Mouse (Mus musculus): Measurements from ENCODE around the gene Grn. TPM values are rescaled to one million over a fixed set of nuclear protein-coding genes. Genes with fewer than 3 reads are reported as not detected.

Gene Grn
- polyA plus RNA-seq, 1 experiment from 2014 or later = 121 TPM

- DNase-seq (ENCODE audit: low spot score) (peak; percentile 93), ATAC-seq (ENCODE audit: low read depth) (no peak; the same call in 1 of the 2 replicates)
- Histone ChIP-seq H3K36me3 (ENCODE audit: control insufficient read depth, insufficient read depth, low read length) (peaks cover 62% of the 10 kb centered on the region), H3K27ac (replicated peaks; ENCODE audit: low read depth, low read length) (no peak overlapping the region), H3K9ac (ENCODE audit: low read depth, low read length) (no peak overlapping the region), H3K27me3 (replicated peaks; ENCODE audit: control insufficient read depth, insufficient read depth, low read length) (no peaks in the 10 kb centered on the region), H3K4me1 (ENCODE audit: control insufficient read depth, insufficient read depth, low read length) (peaks cover 16% of the 10 kb centered on the region), H3K4me2 (ENCODE audit: low read depth, low read length) (no peak overlapping the region), H3K4me3 (ENCODE audit: low read depth, low read length) (no peak overlapping the region), H3K9me3 (ENCODE audit: control insufficient read depth, low read length) (no peaks in the 10 kb centered on the region)
- 7% methylated on average over 7 of the region's 7 CpGs for WGBS
These were observed 4.3 kb downstream of the Grn start for GRCm38 (mm10) chr11:102434406-102434805.

GRCm38 (mm10) chr11:102434816-102435705 is 4.9 kb downstream of the Grn start:
- H3K27ac ChIP-seq (replicated peaks; ENCODE audit: low read depth, low read length) = no peak overlapping the region
- no peak for ATAC-seq (ENCODE audit: low read depth)
- DNase-seq (ENCODE audit: low spot score) = no peak
- 89% methylated on average over 11 of the region's 11 CpGs for WGBS
- no peaks in the 10 kb centered on the region for H3K27me3 ChIP-seq (replicated peaks; ENCODE audit: control insufficient read depth, insufficient read depth, low read length)
- H3K4me2 ChIP-seq (ENCODE audit: low read depth, low read length) = no peak overlapping the region
- H3K4me1 ChIP-seq (ENCODE audit: control insufficient read depth, insufficient read depth, low read length) = peaks cover 13% of the 10 kb centered on the region
- no peak overlapping the region for H3K9ac ChIP-seq (ENCODE audit: low read depth, low read length)
- H3K36me3 ChIP-seq (ENCODE audit: control insufficient read depth, insufficient read depth, low read length) = peaks cover 68% of the 10 kb centered on the region
- no peak overlapping the region for H3K4me3 ChIP-seq (ENCODE audit: low read depth, low read length)
- H3K9me3 ChIP-seq (ENCODE audit: control insufficient read depth, low read length) = no peaks in the 10 kb centered on the region

GRCm38 (mm10) chr11:102435754-102436470 is 5.8 kb downstream of the Grn start:
- Histone ChIP-seq H3K4me2 (ENCODE audit: low read depth, low read length) (no peak overlapping the region), H3K27ac (replicated peaks; ENCODE audit: low read depth, low read length) (no peak overlapping the region), H3K4me3 (ENCODE audit: low read depth, low read length) (no peak overlapping the region), H3K9me3 (ENCODE audit: control insufficient read depth, low read length) (no peaks in the 10 kb centered on the region), H3K4me1 (ENCODE audit: control insufficient read depth, insufficient read depth, low read length) (peaks cover 13% of the 10 kb centered on the region), H3K36me3 (ENCODE audit: control insufficient read depth, insufficient read depth, low read length) (peaks cover 75% of the 10 kb centered on the region), H3K9ac (ENCODE audit: low read depth, low read length) (no peak overlapping the region), H3K27me3 (replicated peaks; ENCODE audit: control insufficient read depth, insufficient read depth, low read length) (no peaks in the 10 kb centered on the region)
- DNase-seq (ENCODE audit: low spot score) = no peak
- no peak for ATAC-seq (ENCODE audit: low read depth)
- WGBS = 89% methylated on average over 18 of the region's 18 CpGs

DNA sequence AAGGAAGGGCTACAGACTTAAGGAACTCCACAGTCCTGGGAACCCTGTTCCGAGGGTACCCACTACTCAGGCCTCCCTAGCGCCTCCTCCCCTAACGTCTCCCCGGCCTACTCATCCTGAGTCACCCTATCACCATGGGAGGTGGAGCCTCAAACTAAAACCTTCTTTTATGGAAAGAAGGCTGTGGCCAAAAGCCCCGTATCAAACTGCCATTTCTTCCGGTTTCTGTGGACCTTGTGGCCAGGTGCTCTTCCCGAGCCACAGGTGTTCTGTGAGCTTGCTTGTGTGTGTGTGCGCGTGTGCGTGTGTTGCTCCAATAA is 6.3 kb downstream of the Grn start:
- ATAC-seq (ENCODE audit: low read depth) (no peak), DNase-seq (ENCODE audit: low spot score) (no peak)
- Histone ChIP-seq H3K4me3 (ENCODE audit: low read depth, low read length) (no peak overlapping the region), H3K9me3 (ENCODE audit: control insufficient read depth, low read length) (no peaks in the 10 kb centered on the region), H3K27me3 (replicated peaks; ENCODE audit: control insufficient read depth, insufficient read depth, low read length) (no peaks in the 10 kb centered on the region), H3K4me1 (ENCODE audit: control insufficient read depth, insufficient read depth, low read length) (peaks cover 13% of the 10 kb centered on the region), H3K4me2 (ENCODE audit: low read depth, low read length) (no peak overlapping the region), H3K27ac (replicated peaks; ENCODE audit: low read depth, low read length) (no peak overlapping the region), H3K36me3 (ENCODE audit: control insufficient read depth, insufficient read depth, low read length) (peaks cover 80% of the 10 kb centered on the region), H3K9ac (ENCODE audit: low read depth, low read length) (no peak overlapping the region)
- WGBS = 77% methylated on average over 10 of the region's 10 CpGs

DNA sequence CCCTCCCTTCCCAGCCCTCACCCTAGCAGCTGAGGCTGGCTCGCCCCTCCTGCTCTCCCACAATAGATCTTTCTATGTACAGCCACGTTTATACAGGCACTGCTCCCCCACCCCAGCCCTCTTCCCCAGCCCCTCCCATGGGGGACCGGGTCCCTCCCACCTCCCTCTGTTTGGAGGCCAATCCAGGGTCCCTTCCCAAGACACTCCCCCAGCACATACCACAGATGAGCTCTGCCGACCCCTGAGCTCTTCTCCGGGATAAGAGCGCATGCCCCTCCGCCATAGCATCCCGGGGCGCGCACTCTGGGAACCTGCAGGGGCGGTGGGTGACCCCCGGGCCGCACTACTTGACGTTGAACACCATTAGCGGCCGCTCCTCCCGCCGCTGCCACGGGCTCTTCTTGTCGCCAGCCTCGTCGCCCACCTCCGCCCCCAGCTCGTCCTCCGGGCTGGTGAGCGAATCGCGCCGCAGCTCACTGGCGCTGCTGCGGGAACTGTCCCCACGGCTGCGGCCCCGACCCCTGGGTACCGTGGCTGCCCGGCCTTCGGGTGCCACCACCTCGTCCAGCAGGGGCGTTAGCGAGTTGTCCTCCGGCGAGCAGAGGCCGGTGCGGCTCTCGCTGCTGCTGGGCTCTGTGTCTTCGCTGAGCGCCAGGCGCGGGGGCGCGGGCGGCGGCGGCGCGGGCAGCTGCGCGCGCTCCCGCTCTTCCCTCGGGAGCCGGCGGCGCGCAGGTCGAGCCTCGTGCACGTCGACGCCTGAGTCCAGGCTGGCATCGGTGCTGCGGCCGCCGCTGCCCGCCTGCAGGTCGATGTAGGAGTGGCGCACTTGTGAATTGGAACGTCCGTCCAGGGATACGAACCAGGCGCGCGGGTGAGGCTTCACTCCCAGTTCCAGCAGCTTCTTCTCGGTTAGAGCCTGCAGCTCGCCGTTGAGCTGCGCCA is 7.3 kb downstream of the Grn start:
- no peaks in the 10 kb centered on the region for H3K27me3 ChIP-seq (replicated peaks; ENCODE audit: control insufficient read depth, insufficient read depth, low read length)
- peaks cover 90% of the 10 kb centered on the region for H3K36me3 ChIP-seq (ENCODE audit: control insufficient read depth, insufficient read depth, low read length)
- H3K4me1 ChIP-seq (ENCODE audit: control insufficient read depth, insufficient read depth, low read length) = peaks cover 13% of the 10 kb centered on the region
- 5% methylated on average over 52 of the region's 87 CpGs for WGBS
- 0 out of 2 replicates have a peak overlapping the region, but pooled peaks have one; percentile 28 for H3K27ac ChIP-seq (replicated peaks; ENCODE audit: low read depth, low read length)
- H3K9me3 ChIP-seq (ENCODE audit: control insufficient read depth, low read length) = no peaks in the 10 kb centered on the region
- peak overlapping the region; percentile 84 for H3K4me2 ChIP-seq (ENCODE audit: low read depth, low read length)
- ATAC-seq (ENCODE audit: low read depth) = peak; percentile 26; the same call in 1 of the 2 replicates
- peak overlapping the region; percentile 61 for H3K9ac ChIP-seq (ENCODE audit: low read depth, low read length)
- peak overlapping the region; percentile 42 for H3K4me3 ChIP-seq (ENCODE audit: low read depth, low read length)
- DNase-seq (ENCODE audit: low spot score) = peak; percentile 80

- peak overlapping the region; percentile 42 for H3K4me3 ChIP-seq (ENCODE audit: low read depth, low read length)
- H3K4me2 ChIP-seq (ENCODE audit: low read depth, low read length) = peak overlapping the region; percentile 84
- 13% methylated on average over 58 of the region's 77 CpGs for WGBS
- DNase-seq (ENCODE audit: low spot score) (peak; percentile 74), ATAC-seq (ENCODE audit: low read depth) (peak; percentile 48)
- peaks cover 13% of the 10 kb centered on the region for H3K4me1 ChIP-seq (ENCODE audit: control insufficient read depth, insufficient read depth, low read length)
- H3K9me3 ChIP-seq (ENCODE audit: control insufficient read depth, low read length) = no peaks in the 10 kb centered on the region
- H3K27ac ChIP-seq (replicated peaks; ENCODE audit: low read depth, low read length) = no peak overlapping the region
- peaks cover 92% of the 10 kb centered on the region for H3K36me3 ChIP-seq (ENCODE audit: control insufficient read depth, insufficient read depth, low read length)
- H3K27me3 ChIP-seq (replicated peaks; ENCODE audit: control insufficient read depth, insufficient read depth, low read length) = no peaks in the 10 kb centered on the region
- H3K9ac ChIP-seq (ENCODE audit: low read depth, low read length) = peak overlapping the region; percentile 61
These were observed 8.3 kb downstream of the Grn start for GRCm38 (mm10) chr11:102438212-102439092.

GRCm38 (mm10) chr11:102439093-102440082 is 9.3 kb downstream of the Grn start:
- Histone ChIP-seq H3K9me3 (ENCODE audit: control insufficient read depth, low read length) (no peaks in the 10 kb centered on the region), H3K4me1 (ENCODE audit: control insufficient read depth, insufficient read depth, low read length) (peaks cover 13% of the 10 kb centered on the region), H3K4me2 (ENCODE audit: low read depth, low read length) (0 out of 2 replicates have a peak overlapping the region, but pooled peaks have one; percentile 84), H3K4me3 (ENCODE audit: low read depth, low read length) (no peak overlapping the region), H3K27me3 (replicated peaks; ENCODE audit: control insufficient read depth, insufficient read depth, low read length) (no peaks in the 10 kb centered on the region), H3K9ac (ENCODE audit: low read depth, low read length) (no peak overlapping the region), H3K36me3 (ENCODE audit: control insufficient read depth, insufficient read depth, low read length) (peaks cover 89% of the 10 kb centered on the region), H3K27ac (replicated peaks; ENCODE audit: low read depth, low read length) (no peak overlapping the region)
- ATAC-seq (ENCODE audit: low read depth) = no peak
- 80% methylated on average over 14 of the region's 14 CpGs for WGBS
- DNase-seq (ENCODE audit: low spot score) = no peak

Data from embryonic facial prominence, embryonic 14.5 days (tissue).